Mouse (Mus musculus): Measurements from ENCODE around the gene Klhdc3. TPM values are rescaled to one million over a fixed set of nuclear protein-coding genes. Genes with fewer than 3 reads are reported as not detected.

The Klhdc3 gene
- polyA plus RNA-seq (2014; fragmentation: Illumina TruSeq; extraction: RNeasy Lipid Tissue Mini Kit (QIAGEN cat#74804); ENCODE audit: insufficient read depth, low read depth, low replicate concordance): 33.7 TPM

GRCm38 (mm10) chr17:46680760-46681373 lies at the start of gene Klhdc3:
Gene Klhdc3 (minus strand): TSS chr17:46680914.

GRCm38 (mm10) chr17:46728904-46729318 lies 48.2 kb upstream of the Klhdc3 start, which contains the start of gene Gnmt:
Gene Gnmt (minus strand): TSS chr17:46729168.

GRCm38 (mm10) chr17:46710959-46711597 lies 30.4 kb upstream of the Klhdc3 start, which contains the start of gene Pex6:
Gene Pex6 (plus strand): TSS chr17:46711463.

GRCm38 (mm10) chr17:46704887-46705835 lies 24.4 kb upstream of the Klhdc3 start, which contains the start of gene Ppp2r5d:
Gene Ppp2r5d (minus strand): TSS chr17:46705111.

GRCm38 (mm10) chr17:46678416-46678815 lies 2.3 kb downstream of the Klhdc3 start, which contains the start of gene Mea1:
Gene Mea1 (plus strand): TSS chr17:46678793.

GRCm38 (mm10) chr17:46673850-46674529 lies 6.7 kb downstream of the Klhdc3 start, which contains the start of gene Rrp36:
Gene Rrp36 (minus strand): TSS chr17:46674352.

GRCm38 (mm10) chr17:46650232-46651031 lies 30.3 kb downstream of the Klhdc3 start, which contains the start of gene Cul7:
Gene Cul7 (plus strand): TSS chr17:46650337.

GRCm38 (mm10) chr17:46645561-46646321 lies 35.0 kb downstream of the Klhdc3 start, which contains the start of the genes Klc4 and Mrpl2:
Gene Klc4 (minus strand): TSS chr17:46646022.
Gene Mrpl2 (plus strand): TSS chr17:46646229.

GRCm38 (mm10) chr17:46628791-46629684 lies 51.7 kb downstream of the Klhdc3 start, which contains the start of gene Ptk7:
Gene Ptk7 (minus strand): TSS chr17:46629504.

Other genes with a start within 250 kb of the Klhdc3 start
- gene Slc22a7, start 242.5 kb downstream of the Klhdc3 start, polyA plus RNA-seq (2014; fragmentation: Illumina TruSeq; extraction: RNeasy Lipid Tissue Mini Kit (QIAGEN cat#74804); ENCODE audit: insufficient read depth, low read depth, low replicate concordance): not detected
- gene Ttbk1, start 193.2 kb downstream of the Klhdc3 start, polyA plus RNA-seq (2014; fragmentation: Illumina TruSeq; extraction: RNeasy Lipid Tissue Mini Kit (QIAGEN cat#74804); ENCODE audit: insufficient read depth, low read depth, low replicate concordance): not detected
- gene Dnph1, start 184.2 kb downstream of the Klhdc3 start, polyA plus RNA-seq (2014; fragmentation: Illumina TruSeq; extraction: RNeasy Lipid Tissue Mini Kit (QIAGEN cat#74804); ENCODE audit: insufficient read depth, low read depth, low replicate concordance): 1.7 TPM
- gene Cul9, start 134.5 kb downstream of the Klhdc3 start, polyA plus RNA-seq (2014; fragmentation: Illumina TruSeq; extraction: RNeasy Lipid Tissue Mini Kit (QIAGEN cat#74804); ENCODE audit: insufficient read depth, low read depth, low replicate concordance): 9.1 TPM
- 28.1 TPM for gene Srf, start 124.7 kb downstream of the Klhdc3 start, polyA plus RNA-seq (2014; fragmentation: Illumina TruSeq; extraction: RNeasy Lipid Tissue Mini Kit (QIAGEN cat#74804); ENCODE audit: insufficient read depth, low read depth, low replicate concordance)
- 21.3 TPM for gene Ptk7, start 51.4 kb downstream of the Klhdc3 start, polyA plus RNA-seq (2014; fragmentation: Illumina TruSeq; extraction: RNeasy Lipid Tissue Mini Kit (QIAGEN cat#74804); ENCODE audit: insufficient read depth, low read depth, low replicate concordance)
- 16.5 TPM for gene Klc4, start 34.9 kb downstream of the Klhdc3 start, polyA plus RNA-seq (2014; fragmentation: Illumina TruSeq; extraction: RNeasy Lipid Tissue Mini Kit (QIAGEN cat#74804); ENCODE audit: insufficient read depth, low read depth, low replicate concordance)
- 53.2 TPM for gene Mrpl2, start 34.7 kb downstream of the Klhdc3 start, polyA plus RNA-seq (2014; fragmentation: Illumina TruSeq; extraction: RNeasy Lipid Tissue Mini Kit (QIAGEN cat#74804); ENCODE audit: insufficient read depth, low read depth, low replicate concordance)
- gene Cul7, start 30.6 kb downstream of the Klhdc3 start, polyA plus RNA-seq (2014; fragmentation: Illumina TruSeq; extraction: RNeasy Lipid Tissue Mini Kit (QIAGEN cat#74804); ENCODE audit: insufficient read depth, low read depth, low replicate concordance): 15.0 TPM
- 22.9 TPM for gene Rrp36, start 6.6 kb downstream of the Klhdc3 start, polyA plus RNA-seq (2014; fragmentation: Illumina TruSeq; extraction: RNeasy Lipid Tissue Mini Kit (QIAGEN cat#74804); ENCODE audit: insufficient read depth, low read depth, low replicate concordance)
- 106 TPM for gene Mea1, start 2.1 kb downstream of the Klhdc3 start, polyA plus RNA-seq (2014; fragmentation: Illumina TruSeq; extraction: RNeasy Lipid Tissue Mini Kit (QIAGEN cat#74804); ENCODE audit: insufficient read depth, low read depth, low replicate concordance)
- gene Ppp2r5d, start 24.2 kb upstream of the Klhdc3 start, polyA plus RNA-seq (2014; fragmentation: Illumina TruSeq; extraction: RNeasy Lipid Tissue Mini Kit (QIAGEN cat#74804); ENCODE audit: insufficient read depth, low read depth, low replicate concordance): 21.6 TPM
- 25.9 TPM for gene Pex6, start 30.5 kb upstream of the Klhdc3 start, polyA plus RNA-seq (2014; fragmentation: Illumina TruSeq; extraction: RNeasy Lipid Tissue Mini Kit (QIAGEN cat#74804); ENCODE audit: insufficient read depth, low read depth, low replicate concordance)
- 10.9 TPM for gene Gnmt, start 48.3 kb upstream of the Klhdc3 start, polyA plus RNA-seq (2014; fragmentation: Illumina TruSeq; extraction: RNeasy Lipid Tissue Mini Kit (QIAGEN cat#74804); ENCODE audit: insufficient read depth, low read depth, low replicate concordance)
- 38.7 TPM for gene Cnpy3, start 71.3 kb upstream of the Klhdc3 start, polyA plus RNA-seq (2014; fragmentation: Illumina TruSeq; extraction: RNeasy Lipid Tissue Mini Kit (QIAGEN cat#74804); ENCODE audit: insufficient read depth, low read depth, low replicate concordance)
- not detected for gene Ptcra, start 82.8 kb upstream of the Klhdc3 start, polyA plus RNA-seq (2014; fragmentation: Illumina TruSeq; extraction: RNeasy Lipid Tissue Mini Kit (QIAGEN cat#74804); ENCODE audit: insufficient read depth, low read depth, low replicate concordance)
- 25.5 TPM for gene 2310039H08Rik, start 91.7 kb upstream of the Klhdc3 start, polyA plus RNA-seq (2014; fragmentation: Illumina TruSeq; extraction: RNeasy Lipid Tissue Mini Kit (QIAGEN cat#74804); ENCODE audit: insufficient read depth, low read depth, low replicate concordance)
- gene Rpl7l1, start 101.8 kb upstream of the Klhdc3 start, polyA plus RNA-seq (2014; fragmentation: Illumina TruSeq; extraction: RNeasy Lipid Tissue Mini Kit (QIAGEN cat#74804); ENCODE audit: insufficient read depth, low read depth, low replicate concordance): 48.3 TPM
- 4.0 TPM for gene Bicral, start 177.6 kb upstream of the Klhdc3 start, polyA plus RNA-seq (2014; fragmentation: Illumina TruSeq; extraction: RNeasy Lipid Tissue Mini Kit (QIAGEN cat#74804); ENCODE audit: insufficient read depth, low read depth, low replicate concordance)
- 21.2 TPM for gene Tbcc, start 209.8 kb upstream of the Klhdc3 start, polyA plus RNA-seq (2014; fragmentation: Illumina TruSeq; extraction: RNeasy Lipid Tissue Mini Kit (QIAGEN cat#74804); ENCODE audit: insufficient read depth, low read depth, low replicate concordance)
- gene Prph2, start 229.5 kb upstream of the Klhdc3 start, polyA plus RNA-seq (2014; fragmentation: Illumina TruSeq; extraction: RNeasy Lipid Tissue Mini Kit (QIAGEN cat#74804); ENCODE audit: insufficient read depth, low read depth, low replicate concordance): not detected